Mouse (Mus musculus) bone marrow, adult 2 months (tissue): ENCODE results near the gene Satl1. TPM values are rescaled to one million over a fixed set of nuclear protein-coding genes. Genes with fewer than 3 reads are reported as not detected.
"Not testable (repeated sequence)": the region's sequence is repeated elsewhere in the genome, so short reads cannot be mapped to it uniquely, and the experiment has no call there.

Source experiments
- H3K27ac ChIP-seq: fragments of 200-500 bp; 2 replicates; pipeline ENCODE4 v1.5.1; 2012; ENCODE audit warnings: low read depth, mild to moderate bottlenecking, control low read depth, inconsistent platforms, low read length; ENCODE audit not compliant: control insufficient read depth, poor library complexity, insufficient read depth
- H3K4me1 ChIP-seq: fragments of 200-500 bp; 2 replicates; pipeline ENCODE4 v1.6.1; 2011; ENCODE audit warnings: low read length; ENCODE audit not compliant: control insufficient read depth, insufficient read depth
- H3K4me3 ChIP-seq: fragments of 200-500 bp; replicated peaks from 2 replicates; pipeline ENCODE3; 2011; ENCODE audit warnings: mild to moderate bottlenecking, low read depth, low read length, control low read depth; ENCODE audit not compliant: control insufficient read depth
- CTCF ChIP-seq: fragments of 200-500 bp; IDR thresholded peaks from 2 replicates; pipeline ENCODE4 v1.5.1; 2011; ENCODE audit warnings: low read length, control low read depth; ENCODE audit not compliant: control insufficient read depth, insufficient read depth
- POLR2A ChIP-seq: fragments of 200-500 bp; IDR thresholded peaks from 2 replicates; pipeline ENCODE4 v1.6.1; 2011; ENCODE audit warnings: low read depth, mild to moderate bottlenecking, control low read depth, low read length, borderline replicate concordance; ENCODE audit not compliant: control insufficient read depth
- WGBS: fragments of 180-500 bp; shearing (Covaris S2); methylation state at CpG from one replicate; pipeline ENCODE4 v1.1.7; 2018; 5-methylcytosine and 5-hydroxymethylcytosine counted together
- polyA plus RNA-seq: library from polyadenylated mRNA; stranded (reverse); fragments of >200 nt; gene quantifications from 2 replicates; pipeline ENCODE4 v1.2.4, GENCODE M21; 2011; ENCODE audit warnings: low replicate concordance; ENCODE audit not compliant: missing spikeins, insufficient read depth, insufficient read length

Gene Satl1
- polyA plus RNA-seq = not detected in 2 replicates

DNA sequence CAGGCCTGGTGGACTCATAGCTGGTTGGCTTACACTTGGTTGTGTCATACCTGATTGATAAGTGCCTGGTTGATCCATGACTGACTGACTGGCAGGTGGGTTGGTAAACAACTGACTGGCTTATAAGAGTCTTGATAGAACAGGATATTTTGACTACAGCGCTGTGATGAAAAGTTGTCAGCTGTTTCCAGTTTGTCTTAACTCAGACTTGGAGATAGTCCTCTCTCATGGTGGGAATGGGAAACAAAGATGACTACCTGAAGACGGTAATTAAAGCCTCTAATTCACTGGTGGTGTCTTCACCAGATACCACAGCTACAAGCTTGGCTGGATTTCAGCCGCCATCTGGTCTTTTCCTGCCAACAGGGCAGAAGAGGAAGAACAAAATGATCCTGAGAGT, at the start of gene Satl1:
Gene Satl1 (minus strand): TSS at position 101 of the 400 bp plus-strand sequence.
- WGBS = 80% methylated on average over 3 of the region's 3 CpGs
- TF ChIP-seq CTCF (no peak), POLR2A (no peak)

GRCm38 (mm10) chrX:112438064-112438463, 31.5 kb upstream of the Satl1 start:
- no peak for TF ChIP-seq POLR2A
- no peak for TF ChIP-seq CTCF
- no peaks in the 10 kb centered on the region for H3K4me1 ChIP-seq
- H3K27ac ChIP-seq = no peak overlapping the region
- 70% methylated on average over 2 of the region's 2 CpGs for WGBS
- H3K4me3 ChIP-seq = no peak overlapping the region

More for the DNA sequence above, at the start of gene Satl1:
- Histone ChIP-seq H3K4me1 (no peaks in the 10 kb centered on the region), H3K27ac (no peak within 1 kb of the TSS), H3K4me3 (no peak within 1 kb of the TSS)

DNA sequence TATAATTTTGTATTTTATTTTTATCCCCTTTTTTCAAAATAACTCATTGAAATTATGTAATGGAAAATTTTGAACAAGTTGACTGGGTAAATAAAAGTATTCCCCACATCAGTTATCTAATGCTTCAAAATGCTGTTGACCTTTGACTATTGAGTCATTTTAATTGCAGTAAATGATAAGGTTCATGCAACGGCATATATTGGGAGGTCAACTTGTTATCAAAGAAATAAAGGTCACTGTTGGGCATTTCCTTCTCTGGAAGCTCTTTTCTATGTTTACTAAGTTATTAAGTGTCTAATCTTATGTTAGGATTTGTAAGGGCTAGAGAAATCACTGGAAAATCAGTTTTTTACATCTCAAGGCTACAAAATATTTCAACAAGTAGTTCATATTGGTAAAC, 31.0 kb upstream of the Satl1 start:
- no peaks in the 10 kb centered on the region for H3K4me1 ChIP-seq
- WGBS = 76% methylated on average over 1 of the region's 1 CpGs

GRCm38 (mm10) chrX:112422998-112423397, 16.4 kb upstream of the Satl1 start:
- WGBS = 39% methylated on average over 2 of the region's 2 CpGs
- not testable (repeated sequence) for H3K4me1 ChIP-seq, H3K27ac ChIP-seq, H3K4me3 ChIP-seq

More for the DNA sequence above, 31.0 kb upstream of the Satl1 start:
- Histone ChIP-seq H3K27ac (no peak overlapping the region), H3K4me3 (no peak overlapping the region)
- no peak for TF ChIP-seq POLR2A
- no peak for TF ChIP-seq CTCF

DNA sequence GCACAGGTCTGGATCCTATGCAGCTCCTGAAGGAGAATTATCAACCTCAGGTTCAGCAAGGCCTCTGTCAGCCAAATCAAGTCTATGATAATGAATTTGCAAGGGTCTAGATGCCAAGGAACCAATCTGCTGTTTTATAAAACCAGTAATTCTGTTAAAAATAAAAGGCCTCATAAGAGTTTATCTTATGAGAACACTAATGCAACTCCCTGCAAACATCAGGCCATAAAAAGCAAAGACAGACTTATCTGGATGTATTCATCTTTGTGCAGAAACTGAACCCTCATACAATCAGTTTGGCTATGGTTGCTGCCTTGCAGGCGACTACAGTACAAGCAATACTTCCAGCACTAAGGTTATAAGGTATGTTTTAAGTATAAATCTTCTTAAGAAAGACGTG, 5.7 kb upstream of the Satl1 start:
- no peaks in the 10 kb centered on the region for H3K4me1 ChIP-seq
- H3K27ac ChIP-seq = no peak overlapping the region
- TF ChIP-seq POLR2A = no peak
- no peak for TF ChIP-seq CTCF
- whole genome bisulfite sequencing = 72% methylated on average over 2 of the region's 2 CpGs
- H3K4me3 ChIP-seq = no peak overlapping the region

DNA sequence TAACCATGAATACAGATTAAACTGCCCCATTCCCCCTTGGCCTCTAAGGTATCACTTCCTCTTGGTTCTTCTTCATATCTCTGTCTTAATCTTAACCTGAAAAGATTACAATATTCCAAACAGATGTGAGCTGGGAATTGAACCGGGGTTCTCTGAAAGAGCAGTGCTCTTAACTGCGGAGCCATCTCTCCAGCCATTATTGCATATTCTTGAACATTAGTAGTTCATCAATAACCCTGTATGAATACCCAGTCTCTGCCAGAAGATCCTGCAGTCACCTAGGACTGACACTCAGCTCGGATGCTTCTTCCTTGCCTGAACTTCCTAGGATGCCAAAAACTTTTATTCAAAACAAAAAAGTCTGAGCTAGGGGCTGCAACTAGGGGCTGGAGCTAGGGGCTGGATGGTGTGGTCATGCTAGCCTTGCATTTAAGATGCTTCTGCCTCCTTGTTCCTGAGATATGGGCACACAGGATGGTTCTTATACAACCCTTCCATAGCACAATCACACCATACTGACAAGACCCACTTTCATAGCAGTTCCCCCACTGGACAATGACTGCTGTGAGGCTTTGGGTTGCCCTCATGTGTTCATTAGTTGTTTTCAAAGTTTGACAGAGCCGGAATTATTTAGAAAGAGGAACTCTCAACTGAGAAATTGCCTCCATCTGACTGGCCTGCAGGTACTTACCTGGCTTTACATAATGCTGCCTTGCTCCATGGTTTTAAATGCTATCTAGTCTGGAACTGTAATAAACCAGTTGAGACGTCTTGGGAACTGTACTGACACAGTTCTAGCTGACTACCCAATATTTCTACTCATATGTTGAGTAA, 35.8 kb downstream of the Satl1 start:
- H3K4me1 ChIP-seq, H3K4me3 ChIP-seq, H3K27ac ChIP-seq: not testable (repeated sequence)
- WGBS = 73% methylated on average over 5 of the region's 5 CpGs

- no peaks in the 10 kb centered on the region for H3K4me1 ChIP-seq
- no peak overlapping the region for H3K27ac ChIP-seq
- peak; percentile 18; the same call in 1 of the 2 replicates for TF ChIP-seq CTCF
- TF ChIP-seq POLR2A = no peak
- 40% methylated on average over 4 of the region's 4 CpGs for WGBS
- no peak overlapping the region for H3K4me3 ChIP-seq
These were observed 38.2 kb downstream of the Satl1 start for GRCm38 (mm10) chrX:112368426-112368825.

GRCm38 (mm10) chrX:112348395-112348791, 58.2 kb downstream of the Satl1 start:
- no peak overlapping the region for H3K4me3 ChIP-seq
- H3K27ac ChIP-seq = no peak overlapping the region
- H3K4me1 ChIP-seq = no peaks in the 10 kb centered on the region
- TF ChIP-seq POLR2A (no peak), CTCF (no peak)
- 49% methylated on average over 3 of the region's 3 CpGs for WGBS

DNA sequence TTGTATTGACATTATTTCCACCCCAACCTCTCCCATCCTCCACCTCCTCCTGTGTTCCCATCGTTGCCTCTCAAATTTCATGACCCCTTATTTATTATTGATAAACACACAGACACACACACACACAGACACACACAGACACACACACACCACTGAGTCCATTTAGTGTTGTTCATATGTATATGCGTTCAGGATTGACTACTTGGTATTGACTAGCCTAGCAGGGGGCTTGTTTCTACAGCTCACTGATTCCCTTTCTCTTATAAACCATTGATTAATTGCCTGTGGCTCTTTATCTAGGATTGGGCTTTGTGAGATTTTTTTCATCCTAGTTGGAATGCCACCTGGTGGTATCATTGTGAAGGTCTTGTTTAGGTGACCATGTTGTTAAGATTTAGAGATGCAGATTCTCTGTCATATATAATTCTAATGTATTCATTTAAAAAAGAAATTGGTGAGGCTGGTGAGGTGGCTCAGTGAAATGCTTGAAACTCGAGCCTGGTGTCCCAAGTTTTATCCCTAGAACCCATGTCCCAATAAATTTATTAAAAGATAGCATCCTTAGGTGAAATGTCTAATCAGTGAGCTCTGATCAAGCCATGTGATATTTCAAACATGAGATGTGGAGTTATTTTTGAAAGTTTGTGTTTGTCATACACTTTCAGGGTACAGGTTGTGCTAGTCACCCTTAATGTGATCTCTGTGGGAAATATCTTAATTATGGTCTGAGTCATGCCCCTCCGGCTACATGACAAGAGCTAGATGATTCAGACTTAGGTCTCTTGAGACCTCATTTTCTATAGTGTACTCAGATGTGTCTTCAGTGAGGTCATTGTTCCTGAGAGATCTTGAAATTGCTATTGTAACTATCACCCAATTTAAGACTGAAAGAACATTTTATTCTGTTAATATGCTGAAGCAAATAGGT, 58.8 kb downstream of the Satl1 start:
- H3K4me1 ChIP-seq = no peaks in the 10 kb centered on the region
- no peak overlapping the region for H3K4me3 ChIP-seq
- 73% methylated on average over 4 of the region's 4 CpGs for WGBS
- no peak overlapping the region for H3K27ac ChIP-seq
- TF ChIP-seq CTCF = no peak
- TF ChIP-seq POLR2A = no peak
